Mouse (Mus musculus): ENCODE measurements around the gene Gm49325.

- no peak for TF ChIP-seq POLR2A (IDR thresholded peaks at IDR 0.05; ENCODE audit: low read depth, low read length)
- TF ChIP-seq CTCF (IDR thresholded peaks at IDR 0.05; ENCODE audit: extremely low read depth, insufficient read length, insufficient replicate concordance, low read depth, low read length), result no peak
Measured at GRCm38 (mm10) chr10:77607441-77607840, 1.4 kb downstream of the Gm49325 start.

Data from small intestine, adult 2 months (tissue).